Mouse (Mus musculus): ENCODE data around the gene Armc7. TPM values are rescaled to one million over a fixed set of nuclear protein-coding genes. Genes with fewer than 3 reads are reported as not detected.
"Not testable (repeated sequence)": the region's sequence is repeated elsewhere in the genome, so short reads cannot be mapped to it uniquely, and the experiment has no call there.

Gene Armc7
- polyA plus RNA-seq, 1 experiment from 2014 or later: 9.0 TPM

DNA sequence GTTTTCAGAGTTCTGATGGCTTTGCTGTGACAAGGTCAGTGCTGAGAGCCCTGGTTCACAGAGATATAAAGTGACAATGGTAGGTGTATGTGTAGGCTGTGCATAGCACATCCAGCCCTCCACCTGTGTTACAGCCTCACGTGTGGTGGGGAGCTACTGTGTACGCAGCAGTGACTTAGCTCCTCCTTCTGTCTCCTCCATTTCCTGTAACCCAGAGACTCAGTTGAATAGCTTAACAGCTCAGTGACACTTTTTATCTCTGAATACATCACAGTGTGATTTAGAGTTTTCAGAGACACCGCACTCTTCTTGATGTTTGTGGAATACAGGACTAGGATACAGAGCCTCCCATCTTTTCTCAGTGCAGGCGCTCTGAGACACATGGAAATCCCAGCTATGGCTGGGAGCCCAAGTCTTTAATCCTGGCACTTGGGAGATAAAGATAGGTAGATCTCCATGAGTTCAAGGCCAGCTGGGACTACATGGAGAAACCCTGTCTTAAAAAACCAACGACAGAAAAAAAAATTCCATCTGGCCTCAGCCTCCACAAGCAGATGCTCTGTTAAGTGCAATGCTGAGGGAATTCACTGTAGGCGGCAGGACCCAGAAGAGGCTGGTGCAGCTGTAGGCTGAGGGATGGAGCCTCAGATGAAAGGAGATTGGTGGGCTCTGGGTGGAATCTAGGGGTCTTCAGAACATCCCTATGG is 6.2 kb downstream of the Armc7 start:
- Histone ChIP-seq H3K36me3 (ENCODE audit: insufficient read depth, low read length) (peaks cover 3% of the 10 kb centered on the region; the same call in 1 of the 2 replicates), H3K4me2 (replicated peaks; ENCODE audit: low read depth, low read length) (no peak overlapping the region), H3K4me3 (ENCODE audit: low read length) (no peak overlapping the region), H3K27ac (ENCODE audit: low read length) (no peak overlapping the region), H3K27me3 (ENCODE audit: insufficient read depth, low read length) (no peaks in the 10 kb centered on the region), H3K9ac (replicated peaks; ENCODE audit: low read length) (no peak overlapping the region), H3K4me1 (ENCODE audit: insufficient read depth, low read length) (peaks cover 9% of the 10 kb centered on the region), H3K9me3 (ENCODE audit: low read length) (no peaks in the 10 kb centered on the region)
- WGBS: 74% methylated on average over 6 of the region's 6 CpGs
- ATAC-seq (ENCODE audit: low FRiP score, low TSS enrichment): no peak

DNA sequence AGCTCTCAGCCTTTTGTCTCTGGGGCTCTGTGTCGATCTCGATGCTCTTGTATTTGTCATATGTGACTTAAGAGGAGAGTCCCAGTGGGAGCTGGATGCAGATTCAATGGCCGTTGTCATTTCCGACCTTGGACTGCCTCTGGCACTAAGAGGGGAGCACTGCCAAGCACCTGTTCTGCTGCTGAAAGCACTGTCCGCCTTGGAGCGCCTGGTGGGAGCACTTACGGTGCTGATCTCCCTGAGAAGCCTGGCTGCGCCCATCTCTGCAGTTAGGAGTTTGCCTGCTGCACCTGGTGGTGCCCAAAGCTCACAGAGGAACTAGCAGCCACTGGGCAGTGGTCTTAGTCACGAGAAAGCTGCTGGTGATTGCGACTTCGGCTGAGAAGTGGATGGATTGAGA is 7.8 kb downstream of the Armc7 start:
- H3K27ac ChIP-seq (ENCODE audit: low read length): no peak overlapping the region
- peaks cover 3% of the 10 kb centered on the region; the same call in 1 of the 2 replicates for H3K4me1 ChIP-seq (ENCODE audit: insufficient read depth, low read length)
- H3K27me3 ChIP-seq (ENCODE audit: insufficient read depth, low read length): no peaks in the 10 kb centered on the region
- H3K9me3 ChIP-seq (ENCODE audit: low read length): no peaks in the 10 kb centered on the region
- H3K9ac ChIP-seq (replicated peaks; ENCODE audit: low read length): no peak overlapping the region
- H3K4me3 ChIP-seq (ENCODE audit: low read length): no peak overlapping the region
- H3K36me3 ChIP-seq (ENCODE audit: insufficient read depth, low read length): peaks cover 3% of the 10 kb centered on the region; the same call in 1 of the 2 replicates
- ATAC-seq (ENCODE audit: low FRiP score, low TSS enrichment): no peak
- H3K4me2 ChIP-seq (replicated peaks; ENCODE audit: low read depth, low read length): no peak overlapping the region
- 72% methylated on average over 11 of the region's 11 CpGs for WGBS

DNA sequence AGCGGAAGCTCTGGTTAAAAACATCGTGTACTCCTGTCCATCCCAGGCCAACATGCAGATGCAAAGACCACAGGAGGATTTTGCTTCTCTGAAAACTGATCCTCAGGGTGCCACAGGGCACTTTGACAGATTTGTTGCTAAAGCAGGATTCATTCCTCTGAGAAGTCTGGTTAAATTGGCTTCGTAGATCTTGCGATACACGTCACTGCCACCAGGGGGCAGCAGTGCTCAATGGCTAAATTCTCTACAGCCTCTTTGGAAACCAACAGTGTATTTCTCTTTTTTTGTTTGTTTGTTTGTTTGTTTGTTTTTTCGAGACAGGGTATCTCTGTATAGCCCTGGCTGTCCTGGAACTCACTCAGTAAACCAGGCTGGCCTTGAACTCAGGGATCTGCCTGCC is 8.3 kb downstream of the Armc7 start:
- Histone ChIP-seq H3K4me1 (ENCODE audit: insufficient read depth, low read length) (peaks cover 3% of the 10 kb centered on the region; the same call in 1 of the 2 replicates), H3K4me2 (replicated peaks; ENCODE audit: low read depth, low read length) (no peak overlapping the region), H3K9ac (replicated peaks; ENCODE audit: low read length) (no peak overlapping the region), H3K4me3 (ENCODE audit: low read length) (no peak overlapping the region), H3K27me3 (ENCODE audit: insufficient read depth, low read length) (no peaks in the 10 kb centered on the region), H3K27ac (ENCODE audit: low read length) (no peak overlapping the region), H3K36me3 (ENCODE audit: insufficient read depth, low read length) (peaks cover 3% of the 10 kb centered on the region; the same call in 1 of the 2 replicates), H3K9me3 (ENCODE audit: low read length) (no peaks in the 10 kb centered on the region)
- 18% methylated on average over 6 of the region's 6 CpGs for WGBS
- no peak for ATAC-seq (ENCODE audit: low FRiP score, low TSS enrichment)

DNA sequence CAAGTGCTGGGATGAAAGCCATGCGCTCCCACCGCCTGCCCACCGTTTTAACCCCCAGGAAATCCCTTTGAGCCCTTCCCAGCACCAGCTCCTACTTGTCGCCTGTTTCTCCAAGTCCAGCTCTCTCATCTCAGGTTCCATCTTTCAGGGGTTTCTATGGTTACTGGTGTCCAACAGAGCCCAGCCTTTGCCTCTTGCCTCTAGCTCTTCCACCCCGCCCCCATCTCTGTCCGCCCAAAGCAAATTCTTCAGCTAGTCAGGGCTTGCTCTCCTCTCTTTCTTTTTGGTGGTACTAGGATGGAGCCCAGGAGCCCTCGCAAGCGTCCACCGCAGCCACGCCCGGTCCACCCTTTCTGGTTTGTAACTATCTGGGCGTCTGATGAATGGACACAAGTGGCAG is 9.7 kb downstream of the Armc7 start:
- WGBS: 47% methylated on average over 12 of the region's 12 CpGs
- Histone ChIP-seq H3K9ac (replicated peaks; ENCODE audit: low read length) (no peak overlapping the region), H3K4me1 (ENCODE audit: insufficient read depth, low read length) (peaks cover 3% of the 10 kb centered on the region; the same call in 1 of the 2 replicates), H3K4me3 (ENCODE audit: low read length) (no peak overlapping the region), H3K27ac (ENCODE audit: low read length) (peak overlapping the region; percentile 23; the same call in 1 of the 2 replicates), H3K9me3 (ENCODE audit: low read length) (no peaks in the 10 kb centered on the region), H3K4me2 (replicated peaks; ENCODE audit: low read depth, low read length) (no peak overlapping the region), H3K36me3 (ENCODE audit: insufficient read depth, low read length) (peaks cover 4% of the 10 kb centered on the region), H3K27me3 (ENCODE audit: insufficient read depth, low read length) (no peaks in the 10 kb centered on the region)
- ATAC-seq (ENCODE audit: low FRiP score, low TSS enrichment): peak; percentile 36; the same call in 1 of the 2 replicates

DNA sequence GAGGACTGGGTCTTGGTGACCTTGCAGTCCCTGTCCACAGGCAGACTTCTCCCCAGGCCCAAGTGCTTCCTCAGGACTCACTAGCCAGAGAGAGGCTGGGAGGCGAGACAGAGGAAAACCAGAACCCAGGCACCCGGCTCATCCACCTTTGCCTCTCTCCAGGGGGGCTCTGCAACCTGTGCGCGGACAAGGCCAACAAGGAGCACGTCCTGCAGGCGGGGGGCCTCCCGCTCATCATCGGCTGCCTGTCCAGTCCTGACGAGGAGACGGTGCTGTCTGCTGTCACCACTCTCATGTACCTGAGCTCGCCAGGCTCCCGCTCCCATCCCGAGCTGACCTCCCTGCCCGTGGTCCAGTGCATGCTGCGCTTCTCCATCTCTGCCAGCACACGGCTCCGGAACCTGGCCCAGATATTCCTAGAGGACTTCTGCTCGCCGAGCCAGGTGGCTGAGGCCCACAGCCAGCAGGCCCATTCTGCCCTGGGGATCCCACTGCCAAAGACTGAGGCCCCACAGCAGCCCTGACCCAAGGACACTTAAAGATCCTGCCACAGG is 13.2 kb downstream of the Armc7 start:
- no peak overlapping the region for H3K9ac ChIP-seq (replicated peaks; ENCODE audit: low read length)
- WGBS: 87% methylated on average over 19 of the region's 19 CpGs
- no peaks in the 10 kb centered on the region for H3K27me3 ChIP-seq (ENCODE audit: insufficient read depth, low read length)
- peaks cover 4% of the 10 kb centered on the region; the same call in 1 of the 2 replicates for H3K36me3 ChIP-seq (ENCODE audit: insufficient read depth, low read length)
- H3K4me1 ChIP-seq (ENCODE audit: insufficient read depth, low read length): peaks cover 17% of the 10 kb centered on the region
- H3K4me3 ChIP-seq (ENCODE audit: low read length): no peak overlapping the region
- H3K27ac ChIP-seq (ENCODE audit: low read length): no peak overlapping the region
- no peaks in the 10 kb centered on the region for H3K9me3 ChIP-seq (ENCODE audit: low read length)
- no peak overlapping the region for H3K4me2 ChIP-seq (replicated peaks; ENCODE audit: low read depth, low read length)
- ATAC-seq (ENCODE audit: low FRiP score, low TSS enrichment): no peak

DNA sequence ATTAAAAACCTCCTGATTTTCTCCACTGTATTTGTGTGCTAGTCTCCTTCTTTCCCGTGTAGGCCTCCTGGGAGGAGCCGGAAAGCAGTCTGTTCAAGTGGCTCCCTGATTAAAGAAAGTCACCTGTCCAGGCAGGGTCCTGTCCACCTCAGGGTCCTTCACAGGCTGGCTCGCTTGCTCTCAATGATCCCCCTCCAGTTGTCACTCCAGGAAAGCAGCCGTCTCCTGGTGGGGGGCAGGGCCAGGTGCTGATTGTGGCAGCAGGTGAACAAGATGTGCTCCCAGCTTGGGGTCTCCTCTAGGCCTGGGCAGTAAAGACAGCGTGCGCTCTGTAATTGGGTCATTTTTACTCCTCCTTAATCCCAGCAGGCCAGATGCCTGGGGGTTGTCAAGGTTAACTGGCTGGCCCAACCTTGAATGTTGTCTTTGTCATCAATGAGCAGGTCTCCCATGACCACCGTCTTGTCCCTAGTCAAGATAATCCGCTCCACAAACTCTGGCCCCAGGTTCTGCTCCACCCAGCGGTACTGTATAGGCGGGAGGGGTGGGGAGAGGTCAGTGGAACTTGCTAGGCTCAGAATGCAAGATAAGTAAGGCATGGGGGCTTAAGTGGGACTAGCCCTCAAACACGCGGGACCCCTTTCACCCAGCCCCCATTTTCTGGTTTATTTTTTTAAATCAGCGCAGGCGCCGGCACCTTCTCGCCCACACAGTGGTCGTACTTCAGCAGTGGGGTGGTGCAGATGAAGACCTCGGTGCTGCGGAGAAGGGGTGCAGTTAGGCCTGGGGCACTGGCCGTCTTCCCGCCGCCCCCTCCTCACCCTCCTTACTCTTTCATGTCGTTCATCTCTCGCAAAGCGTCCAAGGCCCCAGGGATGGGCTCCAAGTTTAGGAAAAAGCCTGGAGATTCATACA is 15.2 kb downstream of the Armc7 start:
- Histone ChIP-seq H3K27me3 (ENCODE audit: insufficient read depth, low read length) (no peaks in the 10 kb centered on the region), H3K4me1 (ENCODE audit: insufficient read depth, low read length) (peaks cover 13% of the 10 kb centered on the region), H3K27ac (ENCODE audit: low read length) (peak overlapping the region; percentile 82; the same call in 1 of the 2 replicates), H3K9ac (replicated peaks; ENCODE audit: low read length) (peak overlapping the region; percentile 75), H3K9me3 (ENCODE audit: low read length) (no peaks in the 10 kb centered on the region), H3K4me3 (ENCODE audit: low read length) (peak overlapping the region; percentile 77), H3K4me2 (replicated peaks; ENCODE audit: low read depth, low read length) (peak overlapping the region; percentile 88), H3K36me3 (ENCODE audit: insufficient read depth, low read length) (peaks cover 4% of the 10 kb centered on the region; the same call in 1 of the 2 replicates)
- peak; percentile 32; the same call in 1 of the 2 replicates for ATAC-seq (ENCODE audit: low FRiP score, low TSS enrichment)
- 23% methylated on average over 25 of the region's 25 CpGs for WGBS

DNA sequence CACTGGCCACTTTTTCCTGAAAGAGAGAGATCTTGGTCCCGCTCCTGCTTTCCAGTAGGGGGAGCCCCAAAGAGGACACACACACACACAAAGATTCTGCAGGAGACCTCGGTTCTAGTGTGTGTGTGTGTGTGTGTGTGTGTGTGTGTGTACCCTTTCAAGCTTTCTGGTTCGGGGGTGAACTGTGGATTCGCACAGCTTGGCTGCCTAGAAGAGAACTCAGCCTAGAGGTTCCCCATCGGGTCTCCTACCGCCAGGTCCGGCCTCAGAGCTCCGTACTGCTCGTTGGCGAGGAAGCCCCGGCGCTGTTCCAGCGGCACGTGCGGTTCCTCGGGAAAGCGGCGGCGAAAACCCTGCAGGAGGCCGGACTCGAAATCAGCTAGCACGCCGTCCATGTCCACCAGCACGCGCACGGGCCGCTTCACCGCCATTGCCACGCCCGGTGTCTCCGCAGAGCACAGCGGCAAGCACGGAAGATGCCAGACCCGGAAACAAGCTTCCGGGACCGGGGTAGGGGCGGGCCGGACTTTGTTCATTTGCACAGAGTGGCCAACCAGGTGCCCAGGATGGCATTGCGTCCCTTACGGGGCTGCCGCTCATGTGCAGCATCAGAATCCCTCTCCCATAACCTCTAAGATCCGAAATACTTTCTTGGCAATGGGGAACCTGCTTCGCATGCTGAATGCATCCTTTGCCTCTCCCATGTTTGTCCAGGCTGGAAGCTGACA is 16.1 kb downstream of the Armc7 start, which contains the start of gene Nt5c:
Gene Nt5c, minus strand, starts transcription at position 507 of the 728 bp plus-strand sequence.
- peaks cover 4% of the 10 kb centered on the region; the same call in 1 of the 2 replicates for H3K36me3 ChIP-seq (ENCODE audit: insufficient read depth, low read length)

DNA sequence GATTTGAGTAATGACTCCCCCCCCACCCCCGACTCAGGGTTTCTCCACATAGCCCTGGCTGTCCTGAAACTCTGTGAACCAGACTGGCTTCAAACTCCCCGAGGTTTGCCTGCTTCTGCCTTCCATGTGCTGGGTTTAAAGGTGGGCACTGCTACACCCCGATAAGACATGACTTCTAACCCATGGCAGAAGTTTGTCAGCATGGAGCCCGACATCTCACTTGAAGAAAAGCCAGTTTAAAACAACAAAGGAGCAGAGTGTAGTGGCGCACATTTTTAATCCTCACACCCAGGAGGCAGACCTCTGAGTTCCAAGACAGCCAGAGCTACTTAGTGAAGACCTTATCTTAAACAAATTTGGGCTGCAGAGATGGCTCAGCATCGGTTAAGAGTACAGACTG is 16.9 kb downstream of the Armc7 start:
- H3K27ac ChIP-seq (ENCODE audit: low read length): no peak overlapping the region
- H3K4me1 ChIP-seq (ENCODE audit: insufficient read depth, low read length): peaks cover 13% of the 10 kb centered on the region
- peak overlapping the region; percentile 88 for H3K4me2 ChIP-seq (replicated peaks; ENCODE audit: low read depth, low read length)
- peak overlapping the region; percentile 75 for H3K9ac ChIP-seq (replicated peaks; ENCODE audit: low read length)
- H3K36me3 ChIP-seq (ENCODE audit: insufficient read depth, low read length): peaks cover 12% of the 10 kb centered on the region
- H3K27me3 ChIP-seq (ENCODE audit: insufficient read depth, low read length): no peaks in the 10 kb centered on the region
- H3K4me3 ChIP-seq (ENCODE audit: low read length): peak overlapping the region; percentile 77
- no peak for ATAC-seq (ENCODE audit: low FRiP score, low TSS enrichment)
- H3K9me3 ChIP-seq (ENCODE audit: low read length): no peaks in the 10 kb centered on the region
- WGBS: 36% methylated on average over 6 of the region's 6 CpGs

More for the DNA sequence above, 16.1 kb downstream of the Armc7 start, which contains the start of gene Nt5c:
- H3K9ac ChIP-seq (replicated peaks; ENCODE audit: low read length): peak within 1 kb of the TSS; percentile 75
- peak within 1 kb of the TSS; percentile 88 for H3K4me2 ChIP-seq (replicated peaks; ENCODE audit: low read depth, low read length)
- H3K27ac ChIP-seq (ENCODE audit: low read length): peak within 1 kb of the TSS; percentile 82
- H3K4me3 ChIP-seq (ENCODE audit: low read length): peak within 1 kb of the TSS; percentile 77
- no peaks in the 10 kb centered on the region for H3K27me3 ChIP-seq (ENCODE audit: insufficient read depth, low read length)
- peak; percentile 92 for ATAC-seq (ENCODE audit: low FRiP score, low TSS enrichment)
- WGBS: 0% methylated on average over 43 of the region's 43 CpGs
- no peaks in the 10 kb centered on the region for H3K9me3 ChIP-seq (ENCODE audit: low read length)
- peaks cover 13% of the 10 kb centered on the region for H3K4me1 ChIP-seq (ENCODE audit: insufficient read depth, low read length)

DNA sequence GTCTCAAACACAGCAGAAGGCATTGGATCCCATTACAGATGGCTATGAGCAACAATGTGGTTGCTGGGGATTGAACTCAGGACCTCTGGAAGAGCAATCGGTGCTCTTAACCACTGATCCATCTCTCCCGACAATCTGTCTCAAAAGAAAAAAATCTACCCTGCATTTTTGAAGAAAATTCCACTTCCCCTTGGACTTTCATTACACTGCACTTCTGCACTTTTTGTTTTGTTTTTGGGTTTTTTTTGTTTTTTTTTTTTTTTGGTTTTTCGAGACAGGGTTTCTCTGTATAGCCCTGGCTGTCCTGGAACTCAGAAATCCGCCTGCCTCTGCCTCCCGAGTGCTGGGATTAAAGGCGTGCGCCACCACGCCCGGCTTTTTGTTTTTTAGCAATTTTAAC is 21.1 kb downstream of the Armc7 start:
- H3K4me2 ChIP-seq (replicated peaks; ENCODE audit: low read depth, low read length); H3K4me1 ChIP-seq (ENCODE audit: insufficient read depth, low read length); H3K9me3 ChIP-seq (ENCODE audit: low read length); ATAC-seq (ENCODE audit: low FRiP score, low TSS enrichment); H3K9ac ChIP-seq (replicated peaks; ENCODE audit: low read length); H3K27me3 ChIP-seq (ENCODE audit: insufficient read depth, low read length); H3K4me3 ChIP-seq (ENCODE audit: low read length); H3K27ac ChIP-seq (ENCODE audit: low read length): not testable (repeated sequence)
- H3K36me3 ChIP-seq (ENCODE audit: insufficient read depth, low read length): peaks cover 43% of the 10 kb centered on the region
- WGBS: 91% methylated on average over 9 of the region's 9 CpGs
